Mouse (Mus musculus): ENCODE measurements at regions not wholly inside any gene's neighbourhood (a gene's known extent, or its start where the extent isn't known, plus 50 kb on each side); places are given as distances from the start of the nearest gene placed in this dataset.

DNA sequence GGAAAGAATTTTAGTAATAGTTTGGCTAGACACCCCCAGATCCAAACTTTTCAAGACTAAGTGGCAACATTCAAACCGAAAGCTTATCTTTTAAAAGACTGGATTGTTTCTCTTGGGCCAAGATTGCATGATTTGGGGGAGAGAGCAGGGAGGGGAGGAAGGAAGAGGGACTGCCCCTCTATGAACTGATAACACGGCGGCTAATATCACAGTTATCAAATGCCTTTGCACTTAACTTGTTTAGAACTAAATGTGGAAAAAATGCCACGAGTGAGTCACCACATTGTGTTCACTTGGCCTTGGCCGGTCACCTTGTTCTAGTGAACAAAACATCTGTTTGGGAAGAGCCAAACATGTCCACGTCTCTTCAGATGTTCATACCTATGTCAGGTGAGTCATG lies 92.3 kb downstream of the Tes start:
- peak overlapping the region; percentile 46 for H3K27ac ChIP-seq (replicated peaks; ENCODE audit: low read depth, low read length)
- H3K4me1 ChIP-seq (ENCODE audit: control insufficient read depth, insufficient read depth, insufficient read length, low read length): no peaks in the 10 kb centered on the region

DNA sequence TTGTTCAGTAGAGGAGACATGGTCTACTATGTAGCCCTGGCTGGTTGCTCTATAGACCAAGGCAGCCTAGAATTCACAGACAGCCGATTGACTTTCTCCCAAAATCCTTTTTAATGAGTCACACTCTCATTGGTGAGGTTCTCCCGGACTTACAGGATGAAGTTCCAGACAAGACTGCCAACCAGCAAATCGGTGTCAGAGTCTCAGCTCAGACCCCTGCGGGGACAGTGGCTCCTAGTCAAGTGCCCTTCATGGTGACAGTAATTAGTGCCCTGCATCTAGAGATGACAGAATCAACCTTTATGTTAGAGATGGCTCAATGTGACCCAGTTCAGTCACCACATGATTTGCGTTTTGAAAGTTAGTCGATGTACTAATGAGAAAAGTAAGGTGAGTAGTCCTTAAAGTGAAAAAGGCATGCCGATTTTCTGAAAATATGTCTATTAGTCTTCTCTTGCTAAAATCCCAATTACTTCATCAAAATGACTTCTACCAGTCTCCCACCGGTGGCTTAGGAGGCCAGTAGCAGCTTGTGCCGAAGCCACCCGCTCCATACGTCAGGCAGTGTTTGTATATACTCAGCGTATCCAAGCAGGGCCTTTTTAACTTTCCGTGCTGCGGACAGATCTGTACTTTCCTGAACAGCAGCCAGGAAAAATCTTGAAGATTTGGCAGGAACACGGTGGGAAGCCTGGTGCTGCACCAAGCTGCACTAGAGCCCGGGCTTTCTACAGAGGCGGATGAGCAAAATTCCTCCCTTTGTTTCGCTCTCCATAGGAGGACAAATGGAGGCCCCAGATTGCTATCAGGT lies 105.2 kb downstream of the Tes start:
- peaks cover 20% of the 10 kb centered on the region for H3K4me1 ChIP-seq (ENCODE audit: control insufficient read depth, insufficient read depth, insufficient read length, low read length)
- peak overlapping the region; percentile 98 for H3K27ac ChIP-seq (replicated peaks; ENCODE audit: low read depth, low read length)
- peak overlapping the region; percentile 47 for H3K4me3 ChIP-seq (ENCODE audit: insufficient read depth, low read depth, low read length)

More for the DNA sequence above, 92.3 kb downstream of the Tes start:
- H3K4me3 ChIP-seq (ENCODE audit: insufficient read depth, low read depth, low read length): no peak overlapping the region

DNA sequence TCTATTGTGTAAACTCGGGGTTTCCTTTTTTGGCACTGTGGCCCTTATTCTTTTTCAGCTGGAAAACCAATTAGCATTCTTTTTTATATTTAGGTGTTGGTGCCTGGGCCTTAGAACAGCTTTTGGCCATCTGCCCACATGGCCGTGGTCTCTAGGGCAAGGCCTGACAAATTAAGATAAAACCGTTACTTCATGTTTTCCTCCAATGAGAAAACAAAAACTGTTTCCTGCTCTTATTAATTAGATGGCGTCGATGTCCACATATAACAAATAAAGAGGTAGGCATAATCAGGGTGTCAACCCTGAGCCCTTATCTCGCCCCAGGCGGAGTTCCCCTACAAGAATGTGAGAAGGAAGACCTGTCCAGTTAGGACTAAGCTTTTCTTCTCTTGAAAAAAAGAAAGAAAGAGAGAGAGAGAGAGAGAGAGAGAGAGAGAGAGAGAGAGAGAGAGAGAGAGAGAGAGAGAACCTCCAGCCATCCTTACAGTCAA lies 105.9 kb downstream of the Tes start:
- Histone ChIP-seq H3K4me3 (ENCODE audit: insufficient read depth, low read depth, low read length) (peak overlapping the region; percentile 33), H3K27ac (replicated peaks; ENCODE audit: low read depth, low read length) (peak overlapping the region; percentile 99), H3K4me1 (ENCODE audit: control insufficient read depth, insufficient read depth, insufficient read length, low read length) (peaks cover 20% of the 10 kb centered on the region)

DNA sequence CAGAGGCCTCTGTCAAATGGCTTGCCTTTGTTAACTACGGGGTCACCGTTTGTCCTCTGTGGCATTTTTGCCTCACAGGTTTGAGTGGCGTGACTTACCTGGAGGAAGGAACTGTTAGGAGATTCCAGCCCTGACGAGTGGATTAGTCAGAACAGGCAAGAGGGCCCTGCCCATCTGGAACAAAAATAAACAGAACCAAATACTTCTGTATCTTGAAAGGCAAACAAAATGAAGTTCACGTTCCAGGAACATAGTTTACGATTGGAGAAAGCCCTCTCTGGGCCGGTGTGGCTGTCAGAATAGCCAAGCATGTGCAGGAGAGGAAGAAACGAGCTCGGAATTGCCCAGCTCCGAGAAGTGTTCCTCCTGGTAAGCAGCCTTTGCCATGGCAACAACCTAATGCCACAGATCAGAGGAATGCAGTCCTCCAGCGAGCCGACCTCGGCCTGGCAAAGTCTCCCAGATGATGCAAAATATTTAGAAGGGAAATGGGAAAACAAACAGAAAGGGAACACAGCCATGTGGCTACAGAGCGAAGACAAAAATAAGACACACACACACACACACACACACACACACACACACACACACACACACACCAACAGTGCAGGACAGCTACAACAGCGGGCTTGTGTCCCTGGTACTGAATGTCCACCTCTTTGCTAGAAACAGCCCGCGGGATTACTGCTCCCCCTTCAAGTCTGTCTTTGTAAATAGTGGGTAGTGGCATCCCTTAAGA lies 106.5 kb downstream of the Tes start:
- peaks cover 18% of the 10 kb centered on the region for H3K4me1 ChIP-seq (ENCODE audit: control insufficient read depth, insufficient read depth, insufficient read length, low read length)
- peak overlapping the region; percentile 99 for H3K27ac ChIP-seq (replicated peaks; ENCODE audit: low read depth, low read length)
- peak overlapping the region; percentile 33 for H3K4me3 ChIP-seq (ENCODE audit: insufficient read depth, low read depth, low read length)

DNA sequence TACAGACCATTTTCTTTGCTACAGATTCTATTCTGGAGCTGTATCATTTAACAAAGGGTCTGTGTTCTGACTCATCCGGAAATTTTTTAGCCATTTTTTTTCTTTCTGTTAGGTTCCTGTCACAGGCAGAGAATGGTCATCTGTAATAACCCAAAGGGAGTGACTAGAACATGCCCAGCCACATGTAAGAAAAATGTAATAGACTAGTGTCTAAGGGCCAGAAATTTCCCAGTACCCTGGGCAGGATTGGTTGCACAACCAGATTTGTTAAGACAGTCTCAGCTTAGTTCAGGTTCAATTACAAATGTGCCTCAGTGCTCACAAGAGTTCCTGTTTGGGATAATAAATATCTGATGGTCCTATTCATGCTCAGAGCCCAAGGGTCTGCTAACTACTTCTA lies 107.1 kb downstream of the Tes start:
- Histone ChIP-seq H3K4me1 (ENCODE audit: control insufficient read depth, insufficient read depth, insufficient read length, low read length) (peaks cover 20% of the 10 kb centered on the region), H3K4me3 (ENCODE audit: insufficient read depth, low read depth, low read length) (no peak overlapping the region), H3K27ac (replicated peaks; ENCODE audit: low read depth, low read length) (peak overlapping the region; percentile 99)

DNA sequence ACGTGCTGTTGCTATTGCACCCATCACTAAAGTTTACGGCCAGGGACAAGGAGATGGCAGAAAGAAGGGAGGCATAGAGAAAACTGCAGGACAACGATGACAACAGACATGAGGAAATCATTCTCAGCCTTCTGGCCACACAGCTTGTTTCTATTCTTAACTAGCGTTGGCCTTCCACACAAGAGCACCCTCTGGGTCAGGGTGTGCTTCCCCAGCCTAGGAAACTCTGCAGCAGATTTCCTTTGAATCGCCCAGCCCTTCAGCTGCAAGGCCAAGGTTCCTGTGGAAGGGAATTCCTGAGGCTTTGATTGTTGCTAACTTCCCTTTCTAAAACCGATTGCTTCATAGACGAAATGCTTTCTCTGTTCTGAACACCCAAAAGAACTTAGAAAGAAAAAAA lies 103.8 kb upstream of the Cav2 start:
- Histone ChIP-seq H3K4me1 (ENCODE audit: control insufficient read depth, insufficient read depth, insufficient read length, low read length) (peaks cover 16% of the 10 kb centered on the region), H3K27ac (replicated peaks; ENCODE audit: low read depth, low read length) (peak overlapping the region; percentile 98), H3K4me3 (ENCODE audit: insufficient read depth, low read depth, low read length) (no peak overlapping the region)

DNA sequence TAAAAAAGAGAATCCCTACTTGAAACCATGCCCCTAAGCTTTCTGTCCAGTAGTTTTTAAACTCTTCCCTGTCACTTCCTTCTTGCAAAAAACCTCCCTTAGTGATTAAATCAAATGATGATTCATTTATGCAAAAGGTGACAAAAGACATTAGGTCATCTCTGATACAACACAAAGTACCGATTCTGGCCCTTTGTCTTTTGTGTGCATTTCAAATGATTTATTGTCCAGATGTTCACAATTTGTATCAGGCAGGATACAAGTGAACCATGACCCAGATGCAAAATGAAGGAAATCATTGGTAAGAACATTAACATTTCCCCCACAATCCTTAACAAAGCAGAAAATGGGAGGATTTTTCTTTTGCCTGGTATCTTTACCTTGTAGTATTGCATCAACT lies 101.5 kb upstream of the Cav2 start:
- H3K4me1 ChIP-seq (ENCODE audit: control insufficient read depth, insufficient read depth, insufficient read length, low read length): peaks cover 6% of the 10 kb centered on the region
- no peak overlapping the region for H3K4me3 ChIP-seq (ENCODE audit: insufficient read depth, low read depth, low read length)
- peak overlapping the region; percentile 100 for H3K27ac ChIP-seq (replicated peaks; ENCODE audit: low read depth, low read length)

DNA sequence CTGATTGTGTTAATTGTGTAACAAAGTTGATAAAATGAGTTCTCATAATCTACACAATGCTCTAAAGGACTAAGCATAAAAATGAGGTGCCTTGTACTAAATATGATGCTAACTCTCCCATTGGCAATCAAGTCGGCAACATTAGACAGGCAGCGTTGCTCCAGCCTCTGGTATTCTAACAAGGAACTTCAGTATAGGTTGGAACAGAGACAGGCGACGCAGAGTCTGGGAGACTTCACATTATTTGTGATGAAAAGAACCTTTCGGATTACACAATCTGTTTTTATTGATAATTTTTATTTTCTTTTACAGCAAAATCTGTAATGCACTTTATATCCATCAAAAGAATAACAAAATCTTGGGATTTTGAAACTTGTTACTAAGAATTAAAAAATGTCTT lies 94.4 kb upstream of the Cav2 start:
- H3K27ac ChIP-seq (replicated peaks; ENCODE audit: low read depth, low read length): no peak overlapping the region
- no peaks in the 10 kb centered on the region for H3K4me1 ChIP-seq (ENCODE audit: control insufficient read depth, insufficient read depth, insufficient read length, low read length)
- no peak overlapping the region for H3K4me3 ChIP-seq (ENCODE audit: insufficient read depth, low read depth, low read length)

DNA sequence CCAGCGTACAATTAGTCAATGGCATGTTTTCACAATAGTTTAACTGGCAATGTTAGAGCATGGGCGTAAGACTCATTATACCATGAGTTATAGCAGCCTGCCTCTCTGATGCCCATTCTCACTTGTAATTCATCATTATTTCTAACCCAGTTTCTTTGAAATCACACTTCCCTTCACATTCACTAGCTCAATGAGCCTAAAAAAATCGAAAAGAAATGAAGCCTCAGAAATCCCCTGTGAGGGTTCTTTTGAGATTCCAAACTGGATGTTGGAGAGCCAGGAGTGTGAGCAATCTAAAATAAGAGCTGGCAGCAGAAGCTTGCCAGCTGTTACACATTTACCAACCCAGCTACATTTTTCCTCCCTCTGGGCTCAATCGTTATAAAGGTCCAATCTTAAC lies 93.9 kb upstream of the Cav2 start:
- Histone ChIP-seq H3K4me3 (ENCODE audit: insufficient read depth, low read depth, low read length) (no peak overlapping the region), H3K4me1 (ENCODE audit: control insufficient read depth, insufficient read depth, insufficient read length, low read length) (no peaks in the 10 kb centered on the region), H3K27ac (replicated peaks; ENCODE audit: low read depth, low read length) (no peak overlapping the region)

DNA sequence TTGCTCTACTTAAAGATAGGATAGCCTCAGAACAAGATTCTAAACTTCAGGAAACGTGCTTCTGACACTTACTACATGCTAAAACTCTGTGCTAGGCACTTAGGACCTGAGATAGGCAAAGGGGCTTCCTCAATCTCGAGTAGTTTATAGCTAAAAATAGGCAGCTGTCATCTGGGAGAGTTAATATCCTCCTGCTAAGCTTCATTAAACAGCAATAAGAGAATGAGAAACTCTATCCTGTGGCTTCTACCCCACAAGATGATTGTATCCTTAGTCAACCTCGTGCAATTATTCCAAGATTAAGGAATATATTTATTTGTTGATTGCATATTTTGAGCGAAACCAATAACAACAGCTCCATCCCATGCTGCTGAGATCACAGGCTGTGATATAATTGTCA lies 85.4 kb upstream of the Cav2 start:
- Histone ChIP-seq H3K4me3 (ENCODE audit: insufficient read depth, low read depth, low read length) (no peak overlapping the region), H3K27ac (replicated peaks; ENCODE audit: low read depth, low read length) (no peak overlapping the region), H3K4me1 (ENCODE audit: control insufficient read depth, insufficient read depth, insufficient read length, low read length) (0 out of 2 replicates have a peak, but pooled peaks cover 2% of the 10 kb centered on the region)

DNA sequence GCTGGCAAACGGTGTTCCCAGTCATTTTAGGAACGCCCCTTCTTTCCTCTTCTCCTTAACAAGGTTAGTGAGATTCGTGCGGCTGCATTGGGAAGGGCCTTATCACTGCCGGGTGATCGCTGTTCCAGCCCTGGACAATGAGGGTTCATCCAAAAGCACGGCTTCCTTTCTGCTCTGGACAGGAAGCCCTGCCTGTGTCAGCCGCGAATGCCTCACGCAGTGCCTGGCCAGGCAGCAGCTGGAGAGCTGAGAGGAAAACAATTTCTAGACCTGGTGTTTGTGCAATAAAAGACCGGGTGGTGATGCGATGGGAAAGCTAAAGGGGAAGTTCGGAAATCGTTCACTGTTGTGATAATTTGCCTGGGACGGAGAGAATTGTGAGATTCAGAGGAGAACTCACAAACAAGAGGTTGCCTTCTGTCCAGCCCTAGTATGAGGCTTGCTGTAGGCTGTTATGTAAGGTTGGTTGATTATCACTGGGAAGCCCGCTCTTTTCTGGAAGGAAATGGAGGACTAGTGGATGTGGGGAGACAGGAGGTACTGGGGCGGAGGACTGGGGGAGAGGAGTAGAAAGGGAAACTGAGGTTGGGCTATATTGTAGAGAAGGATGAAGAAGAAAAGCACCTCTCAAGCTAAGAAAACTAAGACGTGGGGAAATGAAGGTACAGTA lies 83.1 kb upstream of the Cav2 start:
- H3K4me3 ChIP-seq (ENCODE audit: insufficient read depth, low read depth, low read length): peak overlapping the region; percentile 56
- peak overlapping the region; percentile 100 for H3K27ac ChIP-seq (replicated peaks; ENCODE audit: low read depth, low read length)
- peaks cover 5% of the 10 kb centered on the region; the same call in 1 of the 2 replicates for H3K4me1 ChIP-seq (ENCODE audit: control insufficient read depth, insufficient read depth, insufficient read length, low read length)

DNA sequence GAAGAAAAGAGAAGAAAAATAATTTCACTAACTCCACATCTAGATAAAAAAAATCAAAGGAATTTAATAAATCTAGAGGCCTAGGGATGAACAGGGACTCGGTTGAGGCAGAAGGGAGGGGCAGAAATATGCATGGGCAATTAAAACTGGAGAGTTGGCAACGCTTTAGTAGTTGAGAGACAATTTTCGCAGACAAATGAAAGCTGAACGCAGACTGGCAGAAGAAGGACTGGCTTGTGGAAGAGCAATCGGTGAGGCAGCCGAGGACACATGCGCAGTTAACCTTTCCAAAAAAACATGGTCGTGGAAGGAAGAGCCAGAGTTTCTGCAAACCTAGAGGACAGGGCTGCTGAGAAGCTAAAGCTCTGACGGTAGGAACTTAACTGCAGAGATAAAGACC lies 82.1 kb upstream of the Cav2 start:
- H3K27ac ChIP-seq (replicated peaks; ENCODE audit: low read depth, low read length): peak overlapping the region; percentile 91
- peaks cover 5% of the 10 kb centered on the region; the same call in 1 of the 2 replicates for H3K4me1 ChIP-seq (ENCODE audit: control insufficient read depth, insufficient read depth, insufficient read length, low read length)
- H3K4me3 ChIP-seq (ENCODE audit: insufficient read depth, low read depth, low read length): peak overlapping the region; percentile 46

DNA sequence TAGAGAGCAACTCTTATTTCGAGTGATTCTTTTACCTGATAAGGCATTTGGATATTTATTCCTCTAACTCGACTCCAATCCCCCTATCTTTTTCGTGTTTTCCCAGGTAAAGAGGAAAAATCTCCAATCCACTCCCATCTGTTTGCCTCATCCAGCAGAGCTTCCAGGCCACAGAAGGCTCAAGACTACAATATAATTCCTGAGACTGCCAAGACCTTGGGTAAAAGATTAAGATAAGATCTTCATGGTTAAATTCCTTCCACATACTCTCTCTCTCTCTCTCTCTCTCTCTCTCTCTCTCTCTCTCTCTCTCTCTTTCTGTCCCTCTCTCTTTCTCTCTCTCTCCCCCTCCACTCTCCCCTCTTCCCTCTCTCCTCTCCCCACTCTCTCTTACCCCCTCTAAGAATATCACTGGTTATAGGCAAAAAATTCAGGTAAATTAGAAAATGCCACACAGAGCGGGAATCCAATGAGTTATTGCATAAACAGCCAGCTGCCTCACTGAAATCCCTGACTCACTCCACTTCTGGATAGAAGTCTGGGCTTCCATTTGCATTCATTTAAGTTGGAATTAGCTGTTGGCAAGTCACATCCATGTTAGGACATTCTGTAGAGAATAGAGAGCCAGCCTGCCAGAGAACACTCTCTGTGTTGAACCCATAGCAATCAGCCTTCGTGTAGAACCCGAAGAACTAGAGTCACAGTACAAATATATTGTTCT lies 78.9 kb upstream of the Cav2 start:
- H3K4me1 ChIP-seq (ENCODE audit: control insufficient read depth, insufficient read depth, insufficient read length, low read length): peaks cover 4% of the 10 kb centered on the region
- no peak overlapping the region; the same call in 1 of the 2 replicates for H3K27ac ChIP-seq (replicated peaks; ENCODE audit: low read depth, low read length)

DNA sequence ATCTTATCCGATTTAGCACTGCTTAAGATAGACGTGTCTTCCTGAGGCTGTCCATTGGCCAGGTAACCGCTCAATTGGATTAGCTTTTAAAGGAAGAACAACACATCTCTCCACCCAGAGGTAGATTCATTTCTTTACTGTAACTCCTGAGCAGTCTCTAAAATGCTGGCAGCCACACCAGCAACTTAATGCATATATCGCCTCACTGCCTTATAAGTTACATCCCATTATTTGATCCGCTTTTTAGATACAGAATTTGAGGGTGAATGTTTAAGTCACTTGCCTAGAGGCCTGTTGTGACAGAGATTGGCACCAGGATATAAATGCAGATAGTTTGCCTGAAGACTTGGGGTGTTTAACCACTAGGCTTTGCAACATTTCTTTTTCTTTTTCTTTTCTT lies 77.7 kb upstream of the Cav2 start:
- Histone ChIP-seq H3K27ac (replicated peaks; ENCODE audit: low read depth, low read length) (no peak overlapping the region), H3K4me1 (ENCODE audit: control insufficient read depth, insufficient read depth, insufficient read length, low read length) (peaks cover 4% of the 10 kb centered on the region), H3K4me3 (ENCODE audit: insufficient read depth, low read depth, low read length) (no peak overlapping the region)

More for the DNA sequence above, 78.9 kb upstream of the Cav2 start:
- H3K4me3 ChIP-seq (ENCODE audit: insufficient read depth, low read depth, low read length): no peak overlapping the region

All from brown adipose tissue, adult 24 weeks (tissue).